Mouse (Mus musculus) embryonic fibroblast, embryonic 13.5 days (primary cell): ENCODE results near the gene Cdkn2d.

ENCODE experiments used
- CTCF ChIP-seq: IDR thresholded peaks from 2 replicates; pipeline ENCODE4 v1.5.1; 2011; ENCODE audit warnings: mild to moderate bottlenecking, control low read depth, low read length, moderate library complexity, borderline replicate concordance; ENCODE audit not compliant: insufficient read depth
- POLR2A ChIP-seq: IDR thresholded peaks from 2 replicates; pipeline ENCODE4 v1.6.1; 2011; ENCODE audit warnings: low read depth, mild to moderate bottlenecking, control low read depth, low read length, moderate library complexity

DNA sequence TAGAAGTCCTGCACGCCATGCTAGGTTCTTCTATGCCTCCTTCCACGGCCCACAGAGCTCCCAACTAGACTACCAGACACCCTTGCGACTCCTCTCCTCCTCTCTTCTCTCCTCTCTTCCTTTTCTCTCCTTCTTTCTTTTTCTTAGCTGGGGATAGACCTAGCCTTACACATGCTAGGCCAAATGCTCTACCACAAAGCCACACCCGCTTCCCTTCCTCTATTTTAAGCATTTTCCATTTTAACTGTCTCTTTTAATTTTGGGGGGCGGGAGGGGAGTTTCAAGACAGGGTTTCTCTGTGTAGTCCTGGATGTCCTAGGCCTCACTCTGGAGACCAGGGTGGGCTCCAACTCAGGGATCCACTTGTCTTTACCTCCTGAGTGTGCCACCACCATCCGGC lies 27.6 kb upstream of the Cdkn2d start:
- no peak for TF ChIP-seq CTCF
- no peak for TF ChIP-seq POLR2A
